In genomic region chr12:112619686-112620353, GRCm38 (mm10) we compare ENCODE assay signal across 7 mouse cellular contexts. TPM values are rescaled to one million over a fixed set of nuclear protein-coding genes. Genes with fewer than 3 reads are reported as not detected.
A peak's percentile ranks its signal among the peaks of the same experiment; 100 is the strongest.
DNase-seq lines count a peak whose midpoint lies in the region; ATAC-seq and TF ChIP-seq lines count a peak whose summit lies in the region.

TSS of gene Adssl1 (plus strand) at chr12:112620045.

- intact Hi-C loops in left cerebral cortex, postnatal 25 days (cut with DNase I), result loop anchor here (5.0 to 10.0 kb wide), 2 partner anchors 123 to 475 kb away; partner anchors contain the start of gene Kif26a

- H3K27ac ChIP-seq in forebrain, postnatal 0 days (ENCODE audit: low read depth, low read length), result no peak within 1 kb of the TSS
- no peak within 1 kb of the TSS for H3K27ac ChIP-seq in hindbrain, embryonic 13.5 days
- peak within 1 kb of the TSS; percentile 91 for H3K27ac ChIP-seq in spleen, adult 2 months (ENCODE audit: insufficient read depth, low read length)

- 3% methylated on average over 55 of the region's 56 CpGs for WGBS in forebrain, postnatal 0 days
- WGBS in hindbrain, embryonic 13.5 days, result under 1% methylated on average over 43 of the region's 56 CpGs
- WGBS in spleen, adult 2 months, result under 1% methylated on average over 55 of the region's 56 CpGs

- no peaks in the 10 kb centered on the region for H3K36me3 ChIP-seq in forebrain, postnatal 0 days (ENCODE audit: insufficient read depth)
- H3K36me3 ChIP-seq in hindbrain, embryonic 13.5 days, result no peaks in the 10 kb centered on the region
- H3K36me3 ChIP-seq in spleen, adult 2 months (ENCODE audit: control insufficient read depth, insufficient read depth, low read length), result no peaks in the 10 kb centered on the region

- no peaks in the 10 kb centered on the region; the same call in 1 of the 2 replicates for H3K27me3 ChIP-seq in forebrain, postnatal 0 days (ENCODE audit: insufficient read depth, low read length)
- peaks cover 44% of the 10 kb centered on the region for H3K27me3 ChIP-seq in hindbrain, embryonic 13.5 days
- H3K27me3 ChIP-seq in spleen, adult 2 months (ENCODE audit: control insufficient read depth, insufficient read depth, low read length), result no peaks in the 10 kb centered on the region

- ATAC-seq in forebrain, postnatal 0 days, result peak; percentile 50
- ATAC-seq in hindbrain, embryonic 13.5 days (ENCODE audit: low FRiP score), result peak; percentile 44

- H3K4me1 ChIP-seq in forebrain, postnatal 0 days (ENCODE audit: insufficient read depth), result 0 out of 2 replicates have a peak, but pooled peaks cover 9% of the 10 kb centered on the region
- peaks cover 21% of the 10 kb centered on the region for H3K4me1 ChIP-seq in hindbrain, embryonic 13.5 days (replicated peaks)
- peaks cover 23% of the 10 kb centered on the region for H3K4me1 ChIP-seq in spleen, adult 2 months (ENCODE audit: control insufficient read depth, insufficient read depth, insufficient read length)

- TF ChIP-seq POLR2A in spleen, adult 2 months (IDR thresholded peaks at IDR 0.05; ENCODE audit: low read depth, low read length), result peak; percentile 62; the same call in 1 of the 2 replicates

- no peak for TF ChIP-seq CTCF in forebrain, postnatal 0 days (IDR thresholded peaks at IDR 0.05; ENCODE audit: low read depth)
- no peak for TF ChIP-seq CTCF in spleen, adult 2 months (IDR thresholded peaks at IDR 0.05; ENCODE audit: extremely low read depth, insufficient read depth, insufficient read length, insufficient replicate concordance)

- H3K4me3 ChIP-seq in forebrain, postnatal 0 days (ENCODE audit: low read depth, low read length), result peak within 1 kb of the TSS; percentile 49
- H3K4me3 ChIP-seq in hindbrain, embryonic 13.5 days, result peak within 1 kb of the TSS; percentile 49
- H3K4me3 ChIP-seq in spleen, adult 2 months (ENCODE audit: extremely low read depth, insufficient read depth, insufficient read length), result peak within 1 kb of the TSS; percentile 84

- peak within 1 kb of the TSS; percentile 68 for H3K9ac ChIP-seq in forebrain, postnatal 0 days
- H3K9ac ChIP-seq in hindbrain, embryonic 13.5 days, result peak within 1 kb of the TSS; percentile 74

- DNase-seq in ZHBTc4 (ENCODE audit: low read depth, low spot score), result peak; percentile 78
- peak; percentile 51 to 59 for DNase-seq in cerebellum, adult 18-20 months
- peak; percentile 43 for DNase-seq in forebrain, postnatal 0 days
- peak in 1 of 2 experiments; percentile 48 for DNase-seq in left cerebral cortex, postnatal 25 days (ENCODE audit: low spot score in 2 of 2)
- DNase-seq in mesoderm, embryonic 11.5 days (ENCODE audit: low read depth, low spot score), result peak; percentile 66
- DNase-seq in spleen, adult 2 months (ENCODE audit: low read depth in 1 of 2, low spot score in 2 of 2), result peak in 1 of 2 experiments; percentile 57

- peak within 1 kb of the TSS; percentile 96 for H3K4me2 ChIP-seq in forebrain, postnatal 0 days (ENCODE audit: low read depth)
- peak within 1 kb of the TSS; percentile 79 for H3K4me2 ChIP-seq in hindbrain, embryonic 13.5 days

- H3K9me3 ChIP-seq in forebrain, postnatal 0 days (ENCODE audit: low read length), result no peaks in the 10 kb centered on the region
- no peaks in the 10 kb centered on the region; the same call in 1 of the 2 replicates for H3K9me3 ChIP-seq in hindbrain, embryonic 13.5 days

RNA-seq across cellular contexts. Expression of gene Adssl1, which starts in this region (rescaled TPM):
- 1.8 and 2.2 TPM in 2 replicates for total RNA-seq in forebrain, postnatal 0 days (2014; rRNA removed)
- polyA plus RNA-seq in forebrain, postnatal 0 days (2015; fragmentation: Nextera tagmentation; extraction: Ambion mirVana), result 3.4 and 4.7 TPM in 2 replicates
- polyA plus RNA-seq in hindbrain, embryonic 13.5 days (2015; fragmentation: Nextera tagmentation; extraction: Ambion mirVana), result 3.1 and 3.2 TPM in 2 replicates
- 10 to 100 TPM; 16.4 to 18.2 TPM for total RNA-seq in left cerebral cortex, postnatal 25 days (2021)
- polyA plus RNA-seq in spleen, adult 2 months (2012; rRNA removed), result 10.7 and 18.8 TPM in 2 replicates
